Mouse (Mus musculus) bone marrow, adult 2 months (tissue): ENCODE data around the gene Cd44.

Experiments used
- CTCF ChIP-seq: fragments of 200-500 bp; IDR thresholded peaks from 2 replicates; pipeline ENCODE4 v1.5.1; 2011; ENCODE audit warnings: low read length, control low read depth; ENCODE audit not compliant: control insufficient read depth, insufficient read depth
- POLR2A ChIP-seq: fragments of 200-500 bp; IDR thresholded peaks from 2 replicates; pipeline ENCODE4 v1.6.1; 2011; ENCODE audit warnings: low read depth, mild to moderate bottlenecking, control low read depth, low read length, borderline replicate concordance; ENCODE audit not compliant: control insufficient read depth

DNA sequence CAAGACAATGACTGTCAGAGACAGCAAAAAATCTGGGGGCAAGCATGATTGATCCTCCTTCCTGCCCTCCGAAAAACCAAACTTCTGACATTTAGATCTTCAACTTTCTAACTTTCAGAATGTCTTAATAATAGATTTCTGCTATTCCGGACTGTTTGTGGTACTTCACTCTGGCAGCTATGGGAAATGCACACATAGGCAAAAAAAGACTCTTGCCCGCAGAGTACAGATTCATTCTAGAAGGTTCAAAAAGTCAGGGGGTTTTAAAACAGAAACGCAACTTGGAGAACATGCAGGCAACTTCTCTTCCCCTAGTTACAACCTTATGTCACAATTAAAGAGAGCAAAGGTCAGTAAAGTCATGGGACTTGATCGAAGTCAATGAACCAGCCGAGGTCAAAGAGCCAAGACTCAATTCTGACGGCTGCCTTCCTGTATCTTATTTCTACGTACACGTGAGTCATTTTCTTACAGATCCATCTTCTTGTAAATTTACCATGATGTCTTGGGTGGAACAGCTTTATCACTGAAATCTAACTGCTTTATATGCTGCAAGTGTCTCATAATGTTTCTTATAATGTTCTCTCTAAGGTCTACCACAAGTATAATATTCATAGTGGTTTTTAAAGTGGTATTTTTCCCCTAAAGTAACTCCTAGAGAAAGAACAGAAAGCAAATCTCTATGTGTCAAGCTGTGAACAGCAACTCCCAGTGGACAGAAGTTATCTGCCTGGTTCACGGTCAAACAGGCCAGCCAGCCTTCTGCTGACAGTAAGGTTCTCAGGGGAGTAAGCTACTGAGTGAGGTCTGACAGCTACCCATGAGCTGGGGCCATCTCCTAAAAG lies 40.7 kb upstream of the Cd44 start:
- TF ChIP-seq CTCF (no peak), POLR2A (no peak)
